Mouse (Mus musculus) neural tube, embryonic 10.5 days (tissue): Measurements from ENCODE around the gene Zfp458.
"Not testable (repeated sequence)": the region's sequence is repeated elsewhere in the genome, so short reads cannot be mapped to it uniquely, and the experiment has no call there.

Source experiments
- DNase-seq: peaks from one replicate; pipeline ENCODE4 v3.0.0-alpha.2; 2017; ENCODE audit warnings: low spot score; ENCODE audit errors: extremely low spot score

The Zfp458 gene

GRCm38 (mm10) chr13:67278314-67278713, at the start of gene Zfp458:
Zfp458 (minus strand) TSS chr13:67278466.
- no peak for DNase-seq

GRCm38 (mm10) chr13:67306718-67307117, 28.5 kb upstream of the Zfp458 start:
- DNase-seq: no peak

- DNase-seq: peak; percentile 72
Observed at GRCm38 (mm10) chr13:67305822-67306672, 27.8 kb upstream of the Zfp458 start, which contains the start of gene Zfp457. Zfp457 (minus strand) TSS chr13:67306485.

- DNase-seq: not testable (repeated sequence)
Observed at GRCm38 (mm10) chr13:67269383-67270065, 8.7 kb downstream of the Zfp458 start.

- peak; percentile 60 for DNase-seq
Observed at GRCm38 (mm10) chr13:67268568-67269369, 9.5 kb downstream of the Zfp458 start.

GRCm38 (mm10) chr13:67214015-67214607, 64.2 kb downstream of the Zfp458 start:
- DNase-seq: no peak
